Mouse (Mus musculus) inflammation-experienced regulatory T-cells, adult 16 weeks (primary cell): ENCODE measurements around the gene Tbr1. TPM values are rescaled to one million over a fixed set of nuclear protein-coding genes. Genes with fewer than 3 reads are reported as not detected.

Source experiments
- polyA plus RNA-seq: library from polyadenylated mRNA; unstranded; fragments of 100-300 nt; shearing (Covaris generic); gene quantifications from one replicate; pipeline ENCODE4 v1.2.1, GENCODE M21; 2017

Tbr1 gene
- not detected for polyA plus RNA-seq

GRCm38 (mm10) chr2:61802656-61803251, at the start of gene Tbr1:
Gene Tbr1, plus strand, starts transcription at chr2:61802930.

Other genes starting within 250 kb of the Tbr1 start
- 257 TPM for gene Tank, start 224.3 kb upstream of the Tbr1 start, polyA plus RNA-seq
- 189 TPM for gene Psmd14, start 91.2 kb upstream of the Tbr1 start, polyA plus RNA-seq
- 0.49 TPM for gene Slc4a10, start 243.5 kb downstream of the Tbr1 start, polyA plus RNA-seq